Mouse (Mus musculus): ENCODE measurements at regions not wholly inside any gene's neighbourhood (a gene's known extent, or its start where the extent isn't known, plus 50 kb on each side); places are given as distances from the start of the nearest gene placed in this dataset.

DNA sequence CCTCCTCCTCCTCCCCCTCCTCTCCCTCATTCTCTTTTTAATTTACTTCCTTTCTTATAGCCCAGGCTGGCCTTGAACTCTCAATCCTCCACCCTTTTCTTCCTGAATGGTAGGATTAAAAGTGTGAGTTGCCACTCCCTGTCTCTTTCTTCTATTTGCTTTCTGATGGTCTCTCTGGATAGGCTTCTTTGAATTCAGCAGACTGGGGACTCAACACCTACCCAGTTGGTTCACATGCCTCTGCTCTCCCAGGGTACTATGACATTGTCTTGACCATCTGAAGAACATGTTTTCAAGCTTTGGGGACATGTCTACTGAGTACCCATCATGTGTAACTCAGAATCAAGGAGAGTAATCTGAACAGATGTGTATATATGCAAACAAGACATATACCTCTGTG lies 85.1 kb downstream of the Sall1 start:
- TF ChIP-seq CTCF (conservative IDR thresholded peaks at IDR 0.05; ENCODE audit: insufficient read depth, insufficient read length, low read depth, low read length): no peak
- no peak for TF ChIP-seq POLR2A (IDR thresholded peaks at IDR 0.05; ENCODE audit: low read depth, low read length)
